Mouse (Mus musculus): ENCODE results near the gene Ubqln4. TPM values are rescaled to one million over a fixed set of nuclear protein-coding genes. Genes with fewer than 3 reads are reported as not detected.
"Not testable (repeated sequence)": the region's sequence is repeated elsewhere in the genome, so short reads cannot be mapped to it uniquely, and the experiment has no call there.

Ubqln4 gene
- polyA plus RNA-seq, 1 experiment from 2014 or later: 43.5 TPM

DNA sequence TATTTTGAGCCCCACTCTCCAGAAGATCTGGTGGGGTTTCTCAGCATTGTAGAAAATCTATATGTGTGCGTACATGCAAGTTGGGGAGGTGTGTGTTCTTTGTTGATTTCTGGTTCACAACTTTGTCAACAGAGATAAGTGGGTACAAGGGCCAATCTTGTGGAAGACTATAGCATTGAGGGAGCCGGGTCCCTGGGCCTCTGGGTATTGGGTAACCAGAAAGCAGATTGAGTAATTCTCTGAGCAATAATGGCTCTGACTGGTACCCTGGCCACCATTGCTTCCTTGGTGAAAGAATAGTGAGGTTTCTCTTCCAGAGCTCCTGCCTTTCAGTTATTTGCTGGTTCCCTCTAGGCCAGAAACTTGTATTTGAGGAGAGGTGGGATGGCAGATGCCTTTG lies 15.5 kb downstream of the Ubqln4 start:
- no peak for ATAC-seq
- Histone ChIP-seq H3K4me1 (replicated peaks; ENCODE audit: control insufficient read depth, insufficient read depth, low read length) (no peaks in the 10 kb centered on the region), H3K9me3 (ENCODE audit: control insufficient read depth, low read length) (no peaks in the 10 kb centered on the region), H3K9ac (replicated peaks; ENCODE audit: low read depth, low read length) (no peak overlapping the region), H3K36me3 (ENCODE audit: control insufficient read depth, insufficient read depth) (peaks cover 52% of the 10 kb centered on the region), H3K4me2 (ENCODE audit: low read length) (no peak overlapping the region), H3K4me3 (replicated peaks; ENCODE audit: low read length) (no peak overlapping the region), H3K27me3 (replicated peaks; ENCODE audit: control insufficient read depth, insufficient read depth, low read length) (no peaks in the 10 kb centered on the region), H3K27ac (ENCODE audit: low read length) (no peak overlapping the region)
- WGBS: 94% methylated on average over 2 of the region's 2 CpGs

DNA sequence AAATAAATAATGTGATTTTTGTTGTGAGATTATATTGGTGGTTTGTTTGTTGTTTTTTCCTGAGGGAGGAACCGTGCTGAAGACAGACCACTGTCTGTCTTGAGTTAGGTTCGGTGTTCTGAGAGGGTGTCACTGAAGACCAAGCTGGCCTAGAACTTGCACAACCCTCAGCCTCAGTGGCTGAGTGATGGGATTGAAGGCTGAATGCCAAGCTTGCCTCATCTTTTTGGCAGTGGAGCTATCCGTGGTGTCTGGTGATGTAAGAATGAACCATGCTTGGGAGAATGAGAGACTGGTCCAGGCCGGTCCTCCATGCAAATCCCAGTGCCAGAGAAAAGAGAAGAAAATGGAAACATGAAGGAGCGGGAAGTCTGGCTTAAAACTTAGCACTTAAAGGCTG lies 16.1 kb downstream of the Ubqln4 start:
- ATAC-seq: no peak
- Histone ChIP-seq H3K27ac (ENCODE audit: low read length) (no peak overlapping the region), H3K9ac (replicated peaks; ENCODE audit: low read depth, low read length) (no peak overlapping the region), H3K4me2 (ENCODE audit: low read length) (no peak overlapping the region), H3K4me1 (replicated peaks; ENCODE audit: control insufficient read depth, insufficient read depth, low read length) (no peaks in the 10 kb centered on the region), H3K9me3 (ENCODE audit: control insufficient read depth, low read length) (no peaks in the 10 kb centered on the region), H3K27me3 (replicated peaks; ENCODE audit: control insufficient read depth, insufficient read depth, low read length) (no peaks in the 10 kb centered on the region), H3K4me3 (replicated peaks; ENCODE audit: low read length) (no peak overlapping the region), H3K36me3 (ENCODE audit: control insufficient read depth, insufficient read depth) (peaks cover 48% of the 10 kb centered on the region)
- WGBS: 88% methylated on average over 5 of the region's 5 CpGs

DNA sequence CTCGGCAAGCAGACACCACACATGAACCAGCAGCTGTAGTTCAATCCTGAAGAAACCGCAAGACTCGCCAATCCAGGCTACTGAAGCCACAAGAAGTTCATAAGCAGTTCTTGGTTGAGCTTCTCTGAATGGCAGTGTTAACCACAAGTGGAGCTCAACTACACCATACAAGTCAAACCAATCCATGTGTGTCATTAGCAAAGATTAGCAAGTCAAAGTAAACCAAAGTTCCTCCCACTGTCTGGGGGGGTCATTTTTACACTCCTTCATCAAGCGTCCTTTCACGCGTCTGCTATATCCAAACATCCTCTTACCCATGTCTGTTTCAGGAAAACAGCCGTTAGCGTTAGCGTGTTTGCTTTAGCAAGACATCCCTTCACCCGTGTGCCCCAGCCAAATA lies 16.8 kb downstream of the Ubqln4 start:
- H3K9ac ChIP-seq (replicated peaks; ENCODE audit: low read depth, low read length): no peak overlapping the region

DNA sequence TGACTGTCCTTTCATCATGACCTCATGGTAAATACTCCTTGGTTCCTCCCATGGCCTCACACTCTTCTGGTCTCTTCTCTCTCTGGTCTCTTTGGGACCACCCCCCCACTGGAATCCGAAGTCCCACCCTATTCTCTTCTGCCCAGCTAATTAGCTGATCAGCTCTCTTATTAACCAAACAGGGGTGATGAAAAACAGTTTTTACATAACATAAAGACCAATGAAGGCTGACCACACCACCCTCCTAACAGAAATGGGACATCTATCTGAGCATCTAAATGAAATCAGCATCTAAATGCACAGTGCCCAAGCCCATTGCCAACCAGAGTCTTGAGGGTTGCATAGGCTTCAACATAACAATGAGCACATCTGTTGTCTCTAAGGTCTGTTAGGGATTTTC lies 18.3 kb downstream of the Ubqln4 start:
- no peak overlapping the region for H3K4me2 ChIP-seq (ENCODE audit: low read length)
- no peak overlapping the region for H3K4me3 ChIP-seq (replicated peaks; ENCODE audit: low read length)
- peaks cover 29% of the 10 kb centered on the region for H3K36me3 ChIP-seq (ENCODE audit: control insufficient read depth, insufficient read depth)
- 88% methylated on average over 1 of the region's 1 CpGs for WGBS
- no peak overlapping the region for H3K9ac ChIP-seq (replicated peaks; ENCODE audit: low read depth, low read length)
- no peaks in the 10 kb centered on the region for H3K9me3 ChIP-seq (ENCODE audit: control insufficient read depth, low read length)
- ATAC-seq: no peak
- H3K27me3 ChIP-seq (replicated peaks; ENCODE audit: control insufficient read depth, insufficient read depth, low read length): no peaks in the 10 kb centered on the region
- H3K27ac ChIP-seq (ENCODE audit: low read length): no peak overlapping the region
- no peaks in the 10 kb centered on the region for H3K4me1 ChIP-seq (replicated peaks; ENCODE audit: control insufficient read depth, insufficient read depth, low read length)

More for the DNA sequence above, 16.8 kb downstream of the Ubqln4 start:
- no peaks in the 10 kb centered on the region for H3K27me3 ChIP-seq (replicated peaks; ENCODE audit: control insufficient read depth, insufficient read depth, low read length)
- no peaks in the 10 kb centered on the region for H3K4me1 ChIP-seq (replicated peaks; ENCODE audit: control insufficient read depth, insufficient read depth, low read length)
- WGBS: 94% methylated on average over 10 of the region's 10 CpGs
- H3K27ac ChIP-seq (ENCODE audit: low read length): no peak overlapping the region
- peaks cover 43% of the 10 kb centered on the region for H3K36me3 ChIP-seq (ENCODE audit: control insufficient read depth, insufficient read depth)
- ATAC-seq: no peak
- no peak overlapping the region for H3K4me3 ChIP-seq (replicated peaks; ENCODE audit: low read length)
- no peak overlapping the region for H3K4me2 ChIP-seq (ENCODE audit: low read length)
- H3K9me3 ChIP-seq (ENCODE audit: control insufficient read depth, low read length): no peaks in the 10 kb centered on the region

DNA sequence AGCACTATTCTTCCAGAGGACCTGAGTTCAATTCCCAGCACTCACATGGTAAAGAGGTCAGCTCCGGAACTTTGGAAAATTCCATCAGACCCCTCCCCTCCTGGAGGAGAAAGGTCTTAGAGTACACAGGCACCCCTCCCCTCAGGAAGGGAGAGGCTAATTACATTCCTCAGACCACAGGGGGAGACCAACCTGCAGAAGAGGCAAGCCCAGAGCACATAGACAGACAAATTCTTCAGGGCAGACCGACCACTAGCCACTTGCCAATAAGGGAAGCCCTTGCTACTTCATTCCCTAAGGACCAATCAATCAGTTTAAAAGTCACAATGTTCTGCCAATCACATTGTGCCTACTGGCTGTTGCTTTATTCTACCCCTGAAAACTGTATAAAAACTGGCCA lies 19.3 kb downstream of the Ubqln4 start:
- H3K9me3 ChIP-seq (ENCODE audit: control insufficient read depth, low read length): no peaks in the 10 kb centered on the region
- H3K4me2 ChIP-seq (ENCODE audit: low read length): no peak overlapping the region
- H3K9ac ChIP-seq (replicated peaks; ENCODE audit: low read depth, low read length): no peak overlapping the region
- no peak for ATAC-seq
- peaks cover 23% of the 10 kb centered on the region for H3K36me3 ChIP-seq (ENCODE audit: control insufficient read depth, insufficient read depth)
- 75% methylated on average over 2 of the region's 2 CpGs for WGBS
- H3K27me3 ChIP-seq (replicated peaks; ENCODE audit: control insufficient read depth, insufficient read depth, low read length): no peaks in the 10 kb centered on the region
- H3K4me1 ChIP-seq (replicated peaks; ENCODE audit: control insufficient read depth, insufficient read depth, low read length): no peaks in the 10 kb centered on the region
- H3K27ac ChIP-seq (ENCODE audit: low read length): no peak overlapping the region
- H3K4me3 ChIP-seq (replicated peaks; ENCODE audit: low read length): no peak overlapping the region

GRCm38 (mm10) chr3:88573810-88574209 lies 20.3 kb downstream of the Ubqln4 start:
- no peak overlapping the region for H3K27ac ChIP-seq (ENCODE audit: low read length)
- H3K4me2 ChIP-seq (ENCODE audit: low read length): no peak overlapping the region
- H3K27me3 ChIP-seq (replicated peaks; ENCODE audit: control insufficient read depth, insufficient read depth, low read length): no peaks in the 10 kb centered on the region
- no peaks in the 10 kb centered on the region for H3K4me1 ChIP-seq (replicated peaks; ENCODE audit: control insufficient read depth, insufficient read depth, low read length)
- no peak overlapping the region for H3K4me3 ChIP-seq (replicated peaks; ENCODE audit: low read length)
- H3K36me3 ChIP-seq (ENCODE audit: control insufficient read depth, insufficient read depth): peaks cover 15% of the 10 kb centered on the region
- no peak overlapping the region for H3K9ac ChIP-seq (replicated peaks; ENCODE audit: low read depth, low read length)
- H3K9me3 ChIP-seq (ENCODE audit: control insufficient read depth, low read length): no peaks in the 10 kb centered on the region
- no peak for ATAC-seq
- WGBS: 80% methylated on average over 2 of the region's 2 CpGs

- H3K4me3 ChIP-seq (replicated peaks; ENCODE audit: low read length): no peak within 1 kb of the TSS
- no peaks in the 10 kb centered on the region for H3K36me3 ChIP-seq (ENCODE audit: control insufficient read depth, insufficient read depth)
- no peaks in the 10 kb centered on the region for H3K9me3 ChIP-seq (ENCODE audit: control insufficient read depth, low read length)
- H3K27me3 ChIP-seq (replicated peaks; ENCODE audit: control insufficient read depth, insufficient read depth, low read length): no peaks in the 10 kb centered on the region
- peaks cover 6% of the 10 kb centered on the region for H3K4me1 ChIP-seq (replicated peaks; ENCODE audit: control insufficient read depth, insufficient read depth, low read length)
- H3K4me2 ChIP-seq (ENCODE audit: low read length): no peak within 1 kb of the TSS
- WGBS: 88% methylated on average over 3 of the region's 3 CpGs
- ATAC-seq: no peak
- H3K9ac ChIP-seq (replicated peaks; ENCODE audit: low read depth, low read length): no peak within 1 kb of the TSS
- H3K27ac ChIP-seq (ENCODE audit: low read length): no peak within 1 kb of the TSS
Observed at GRCm38 (mm10) chr3:88575540-88575939, 22.0 kb downstream of the Ubqln4 start, which contains the start of gene Ssr2. TSS of gene Ssr2 (plus strand) at chr3:88575876.

GRCm38 (mm10) chr3:88577846-88578245 lies 24.3 kb downstream of the Ubqln4 start:
- H3K4me3 ChIP-seq (replicated peaks; ENCODE audit: low read length); H3K9ac ChIP-seq (replicated peaks; ENCODE audit: low read depth, low read length); H3K27ac ChIP-seq (ENCODE audit: low read length); H3K4me1 ChIP-seq (replicated peaks; ENCODE audit: control insufficient read depth, insufficient read depth, low read length); H3K27me3 ChIP-seq (replicated peaks; ENCODE audit: control insufficient read depth, insufficient read depth, low read length); H3K4me2 ChIP-seq (ENCODE audit: low read length); ATAC-seq; H3K9me3 ChIP-seq (ENCODE audit: control insufficient read depth, low read length); H3K36me3 ChIP-seq (ENCODE audit: control insufficient read depth, insufficient read depth): not testable (repeated sequence)
- WGBS: 86% methylated on average over 5 of the region's 5 CpGs

DNA sequence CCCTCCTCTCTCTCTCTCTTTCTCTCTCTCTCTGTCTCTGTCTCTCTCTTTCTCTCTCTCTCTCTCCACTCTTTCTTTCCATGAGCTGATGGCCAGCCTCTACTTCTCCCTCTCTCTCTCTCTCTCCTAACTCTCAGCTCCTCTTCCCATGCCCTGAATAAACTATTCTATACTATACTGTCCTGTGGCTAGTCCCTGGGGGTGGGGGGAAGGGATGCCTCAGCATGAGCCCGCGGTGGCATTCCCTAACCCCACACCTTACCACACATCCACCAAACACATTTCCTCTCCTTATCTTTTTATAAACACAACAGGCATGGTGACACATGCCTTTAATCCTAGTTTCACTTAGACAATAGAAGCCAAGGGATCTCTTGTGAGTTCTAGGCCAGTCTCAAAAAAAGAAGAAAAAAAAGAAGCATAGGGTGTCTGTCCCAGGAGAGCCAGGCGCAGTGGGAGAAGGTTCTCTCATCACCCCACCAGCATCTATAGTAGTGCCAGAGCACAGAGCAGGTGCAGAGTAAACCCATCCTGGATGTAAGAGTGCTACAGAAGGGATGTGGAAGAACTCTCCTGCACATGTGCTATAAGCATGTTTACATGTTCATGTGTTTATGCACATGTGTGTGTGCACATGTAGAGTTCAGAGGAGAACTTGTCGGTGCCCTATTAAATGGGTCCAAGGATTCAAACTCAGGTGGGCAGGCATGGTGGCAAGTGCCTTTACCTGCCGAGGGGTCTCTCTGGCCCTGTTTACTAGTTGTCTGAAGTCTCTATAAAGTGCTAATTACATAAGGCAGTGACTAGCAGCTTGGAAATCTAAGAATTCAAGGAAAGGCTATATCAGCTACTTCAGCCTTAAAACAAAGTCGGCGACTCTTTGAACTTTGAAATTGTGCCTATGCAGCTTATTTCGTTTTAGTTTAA lies 25.2 kb downstream of the Ubqln4 start:
- no peak overlapping the region; the same call in 1 of the 2 replicates for H3K9ac ChIP-seq (replicated peaks; ENCODE audit: low read depth, low read length)
- WGBS: 62% methylated on average over 8 of the region's 8 CpGs

More for the DNA sequence above, 25.2 kb downstream of the Ubqln4 start:
- Histone ChIP-seq H3K27me3 (replicated peaks; ENCODE audit: control insufficient read depth, insufficient read depth, low read length) (no peaks in the 10 kb centered on the region), H3K9me3 (ENCODE audit: control insufficient read depth, low read length) (no peaks in the 10 kb centered on the region), H3K4me3 (replicated peaks; ENCODE audit: low read length) (peak overlapping the region; percentile 76), H3K4me2 (ENCODE audit: low read length) (peak overlapping the region; percentile 71), H3K27ac (ENCODE audit: low read length) (no peak overlapping the region), H3K36me3 (ENCODE audit: control insufficient read depth, insufficient read depth) (peaks cover 9% of the 10 kb centered on the region; the same call in 1 of the 2 replicates), H3K4me1 (replicated peaks; ENCODE audit: control insufficient read depth, insufficient read depth, low read length) (peaks cover 7% of the 10 kb centered on the region)
- peak; percentile 14; the same call in 1 of the 2 replicates for ATAC-seq

Measured in forebrain, embryonic 16.5 days (tissue).